Mouse (Mus musculus) gastrocnemius, adult 18-20 months (tissue): Measurements from ENCODE around the gene Dlst. TPM values are rescaled to one million over a fixed set of nuclear protein-coding genes. Genes with fewer than 3 reads are reported as not detected.

ENCODE experiments used
- DNase-seq: peaks from one replicate; pipeline ENCODE4 v3.0.0; 2021; ENCODE audit warnings: low spot score
- total RNA-seq, 2 experiments: library from RNA; stranded (reverse); gene quantifications; 2 replicates each; pipeline ENCODE4 v1.2.3; 2021

The Dlst gene
- total RNA-seq, 2 experiments from 2014 or later, result 263 to 288 TPM

DNA sequence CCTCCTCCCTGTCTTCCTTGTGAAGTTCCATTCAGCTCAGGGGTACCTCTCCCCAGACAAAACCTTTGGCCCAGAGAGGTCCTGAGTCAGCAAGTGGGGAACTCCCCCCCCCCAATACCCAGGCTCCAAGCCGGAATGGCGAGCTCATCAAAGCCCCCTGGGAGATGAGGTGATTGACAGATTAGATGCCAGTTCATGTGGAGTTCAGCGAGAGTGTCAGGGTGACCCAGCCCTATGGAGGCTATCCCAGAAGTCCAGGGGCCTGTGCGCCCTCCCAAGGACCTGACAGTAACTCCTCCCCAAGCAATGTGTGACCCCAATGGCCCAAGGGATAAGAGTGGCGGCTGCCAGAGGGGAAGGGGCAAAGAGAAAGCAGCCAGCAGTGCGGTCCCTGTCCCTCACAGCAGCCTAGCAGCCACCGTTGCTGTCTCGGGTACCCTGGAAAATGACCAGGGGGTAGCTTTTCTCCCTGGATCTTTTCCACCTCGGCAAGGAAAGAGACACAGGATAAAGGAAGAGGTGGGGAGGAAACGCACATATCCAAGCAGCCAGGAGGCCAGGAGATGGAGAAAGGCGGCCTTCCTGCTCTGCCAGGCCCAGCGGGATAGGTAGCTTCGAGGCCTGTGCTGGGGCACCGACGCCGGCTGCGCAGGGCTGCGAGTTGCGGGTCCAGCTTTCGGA, 39.8 kb downstream of the Dlst start:
- no peak for DNase-seq

DNA sequence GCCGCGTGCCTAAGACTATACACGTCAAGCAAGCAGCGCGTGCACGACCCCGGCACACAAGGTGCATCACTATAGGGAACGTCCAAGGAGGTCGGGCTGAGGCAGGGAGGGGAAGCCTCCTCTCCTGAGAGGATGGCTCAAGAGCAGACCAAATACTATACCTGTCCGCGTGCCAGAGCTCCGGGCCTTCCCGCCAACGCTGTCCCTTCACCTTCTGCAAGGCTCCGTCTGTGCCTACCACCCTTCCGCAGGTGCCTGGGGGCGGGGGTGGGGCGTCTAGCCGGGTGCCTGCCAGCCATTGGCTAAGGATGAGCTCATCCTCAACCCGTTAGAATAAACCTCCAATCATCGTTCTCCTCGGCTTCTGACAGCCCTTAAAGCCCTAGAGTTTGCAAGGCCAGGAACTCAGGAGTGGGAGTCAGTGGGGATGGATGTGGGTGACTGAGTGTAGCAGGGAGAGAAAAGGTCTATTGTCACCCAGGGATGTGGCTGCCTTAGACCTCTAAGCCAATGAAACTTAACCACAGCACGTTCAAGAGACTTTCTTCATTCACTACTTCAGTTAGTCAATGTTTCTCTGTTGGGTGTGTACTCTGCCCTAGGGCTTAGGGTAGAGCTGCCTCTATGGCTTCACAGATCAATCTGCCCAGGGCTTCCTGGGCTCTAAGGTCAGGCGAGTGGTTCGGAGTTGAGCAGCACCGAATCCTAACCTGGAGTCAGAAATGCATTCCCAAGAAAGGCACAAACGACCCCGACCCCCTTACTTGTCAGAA, 40.6 kb downstream of the Dlst start, which contains the start of gene Rps6kl1:
Gene Rps6kl1, minus strand, starts transcription at position 263 of the 773 bp plus-strand sequence.
- DNase-seq, result no peak

DNA sequence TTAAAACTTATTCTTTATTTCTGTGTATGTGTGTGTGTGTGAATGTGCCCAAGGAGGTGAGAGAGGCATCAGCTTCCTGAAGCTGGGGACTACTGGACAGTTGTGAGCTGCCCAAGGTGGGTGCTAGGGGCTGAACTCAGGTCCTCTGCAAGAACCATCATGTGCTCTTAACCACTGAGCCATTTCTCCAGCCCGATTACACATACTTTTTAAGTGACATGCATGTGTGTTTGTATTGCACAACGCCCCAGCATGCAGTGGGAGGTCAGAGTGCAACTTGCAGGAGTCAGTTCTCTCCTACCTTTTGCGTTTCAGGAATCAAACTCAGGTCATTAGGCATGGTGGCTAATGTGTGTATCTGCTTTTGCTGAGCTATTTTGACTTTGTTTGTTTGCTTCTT, 42.4 kb downstream of the Dlst start:
- DNase-seq, result no peak

DNA sequence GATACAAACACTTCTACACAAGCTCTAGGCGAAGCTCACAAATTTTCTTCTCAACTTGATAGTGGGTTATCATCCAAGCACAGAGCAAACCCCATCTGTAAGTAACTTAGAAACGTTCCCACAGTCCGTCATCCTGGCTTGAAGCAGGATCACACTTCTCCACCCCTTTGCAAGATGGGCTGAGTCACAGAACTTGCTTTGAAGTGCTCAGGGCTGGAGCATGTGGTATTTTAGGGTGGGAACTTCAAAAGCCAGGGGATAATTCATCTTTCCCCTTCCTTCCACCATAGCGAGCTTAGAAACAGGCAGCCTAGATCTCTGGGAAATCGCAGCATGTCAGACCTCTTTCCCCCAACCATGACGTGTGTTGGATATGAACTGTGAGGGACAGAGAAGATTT, 45.7 kb downstream of the Dlst start:
- DNase-seq, result no peak

DNA sequence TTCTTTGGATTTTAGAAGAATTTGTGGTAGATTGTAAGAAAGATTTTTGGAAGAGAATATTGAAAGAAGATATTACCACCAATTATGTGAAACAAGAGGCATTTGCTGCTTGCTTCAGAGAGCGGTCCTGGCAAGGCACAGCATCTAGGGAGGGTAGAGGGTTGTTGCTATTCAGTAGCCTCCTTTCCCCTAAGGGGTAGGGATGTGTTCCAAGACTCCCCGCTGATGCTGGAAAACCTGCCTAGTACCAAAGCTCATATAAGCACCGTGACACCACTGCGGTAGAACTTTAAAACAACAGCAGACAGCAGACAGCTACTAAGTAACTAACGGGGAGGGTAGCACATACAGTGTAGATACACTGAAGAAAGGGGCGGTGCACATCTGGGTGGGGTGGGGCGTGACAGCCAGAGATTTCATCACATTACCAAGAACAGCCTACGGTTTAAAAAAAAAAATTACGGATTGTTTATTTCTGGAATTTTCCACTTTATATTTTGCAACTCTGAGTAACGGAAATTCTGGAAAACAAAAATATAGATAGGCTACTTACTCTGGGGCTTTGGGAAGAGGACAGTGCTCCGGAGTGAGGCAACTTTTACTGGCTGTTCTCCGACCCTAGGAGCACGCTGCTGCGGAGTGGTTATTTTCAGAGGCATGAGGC, 47.3 kb downstream of the Dlst start:
- no peak for DNase-seq

DNA sequence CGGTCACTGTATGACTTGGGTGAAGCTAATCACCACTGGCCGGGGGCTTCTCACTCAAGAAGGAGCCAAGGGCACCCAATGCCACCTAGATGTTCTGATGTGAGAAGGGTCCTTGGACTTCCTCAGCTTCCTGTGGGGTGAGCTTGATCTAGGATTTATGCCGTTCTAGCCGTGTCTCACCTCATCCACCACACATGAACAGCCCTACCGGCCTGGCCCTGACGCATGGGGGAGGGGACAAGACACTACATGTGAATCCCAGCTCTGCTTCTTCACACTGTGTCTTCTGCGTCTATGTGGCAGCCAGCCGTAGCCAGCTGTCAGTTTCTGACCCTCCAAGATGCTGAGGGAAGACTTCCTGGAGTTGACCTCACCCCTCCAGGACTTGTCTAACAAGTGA, 48.2 kb downstream of the Dlst start:
- DNase-seq, result no peak

DNA sequence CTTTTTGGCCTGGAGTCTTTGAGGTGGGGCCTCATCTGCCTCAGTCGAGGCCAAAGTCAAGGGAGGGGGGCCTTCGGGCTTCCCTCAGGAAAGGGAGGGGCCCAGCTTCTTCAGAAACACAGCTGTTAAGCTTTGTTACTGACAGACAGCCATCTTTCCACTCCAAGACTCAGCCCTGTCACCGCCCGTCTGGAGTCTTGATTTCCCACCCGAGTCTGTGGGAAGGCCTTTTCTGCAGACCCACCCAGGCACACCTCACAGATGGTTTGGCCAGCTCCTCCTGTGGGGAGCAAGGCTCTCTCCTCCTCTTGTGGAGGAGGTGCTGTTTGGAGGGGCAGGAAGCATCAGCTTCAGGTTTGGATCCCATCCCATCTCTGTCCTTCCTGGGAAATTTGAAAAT, 49.0 kb downstream of the Dlst start:
- peak; percentile 57 for DNase-seq

DNA sequence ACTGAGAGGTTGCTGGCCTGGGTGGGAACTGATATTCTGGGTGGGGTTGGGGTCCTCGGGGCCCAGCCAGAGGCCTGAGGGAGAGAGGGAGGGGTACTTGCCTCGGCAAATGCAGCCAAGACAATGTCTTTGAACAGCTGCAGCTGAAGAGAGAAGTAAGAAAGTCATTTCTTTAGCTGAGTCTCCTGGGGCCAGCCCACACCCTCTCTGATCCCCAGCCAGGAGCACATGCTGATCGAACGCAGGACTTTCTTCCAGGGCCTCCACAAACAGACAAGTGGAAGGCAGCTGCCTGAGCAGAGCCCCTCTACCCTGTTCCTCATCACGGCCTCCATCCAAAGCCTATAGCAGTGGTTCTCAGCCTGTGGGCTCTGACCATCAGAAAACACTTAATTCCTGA, 54.4 kb downstream of the Dlst start:
- peak; percentile 79 for DNase-seq

DNA sequence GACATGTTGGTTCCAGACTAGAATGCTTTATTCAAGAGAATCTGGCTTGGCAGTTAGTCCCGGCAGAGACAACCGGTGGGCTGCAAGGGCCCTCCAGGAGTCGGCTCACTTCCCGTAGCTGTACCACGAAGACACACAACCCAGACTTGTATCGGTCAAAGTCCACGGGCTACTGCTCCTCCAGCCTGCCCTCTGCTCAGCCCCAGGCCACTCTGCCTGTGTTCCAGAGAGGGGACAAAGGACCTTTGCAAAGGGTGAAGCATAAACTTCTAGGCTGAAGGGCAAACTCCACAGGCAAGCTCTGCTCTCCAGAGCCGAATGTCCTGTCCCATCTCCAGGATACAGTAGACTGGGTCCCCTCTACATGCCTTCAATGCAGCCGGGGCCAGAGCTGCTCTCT, 56.0 kb downstream of the Dlst start:
- no peak for DNase-seq

DNA sequence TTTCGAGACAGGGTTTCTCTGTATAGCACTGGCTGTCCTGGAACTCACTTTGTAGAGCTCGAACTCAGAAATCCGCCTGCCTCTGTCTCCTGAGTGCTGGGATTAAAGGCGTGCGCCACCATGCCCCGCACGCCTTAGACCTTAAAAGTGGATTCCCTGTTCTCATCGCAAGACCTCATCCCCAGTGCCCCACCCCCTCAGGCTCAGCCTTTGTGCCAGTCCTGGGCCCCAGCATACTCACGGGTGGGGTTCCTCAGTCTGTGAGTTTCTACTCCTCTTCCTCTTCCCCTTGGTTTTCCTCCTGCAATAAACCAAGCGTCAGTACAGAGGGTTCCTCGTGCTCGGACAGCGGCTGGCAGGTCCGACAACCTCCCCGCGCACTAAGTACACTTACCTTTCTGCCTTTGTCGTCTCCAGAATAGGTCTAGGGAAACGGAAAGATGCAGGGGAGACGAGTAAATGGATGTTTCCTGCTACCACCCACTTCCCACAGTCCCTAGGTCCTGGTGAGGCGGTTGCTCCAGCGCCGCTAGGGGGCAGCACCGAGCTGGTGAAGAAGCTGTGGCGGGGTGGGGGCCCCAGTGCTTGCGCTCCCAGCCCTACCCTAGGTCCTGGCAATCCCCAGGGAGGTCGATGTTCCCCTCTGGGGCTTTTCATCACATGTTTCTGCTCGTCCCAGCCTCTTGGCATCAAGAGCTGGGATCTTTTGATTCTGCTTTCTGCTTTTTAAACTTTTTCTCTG, 58.7 kb downstream of the Dlst start:
- peak; percentile 88 for DNase-seq

DNA sequence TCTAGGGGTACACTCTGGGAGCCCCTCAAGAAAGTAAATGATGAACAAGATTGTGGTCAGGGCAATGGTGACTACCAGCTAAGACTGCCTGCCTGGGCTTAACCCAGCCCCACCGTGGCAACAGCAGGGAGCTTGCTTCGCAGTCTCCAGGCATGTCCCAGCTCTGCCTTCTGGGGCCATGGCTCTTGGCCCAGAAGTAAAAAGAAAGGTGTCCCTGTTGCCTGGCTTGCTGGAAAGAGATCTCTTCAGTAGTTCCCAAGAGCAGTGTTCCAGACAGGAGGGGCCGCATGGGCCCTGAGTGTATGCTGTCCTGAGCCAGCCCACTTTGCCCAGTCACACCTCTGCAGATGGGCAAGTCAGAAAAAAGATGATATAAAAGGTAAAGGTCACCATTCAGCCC, 59.2 kb downstream of the Dlst start:
- DNase-seq, result no peak

DNA sequence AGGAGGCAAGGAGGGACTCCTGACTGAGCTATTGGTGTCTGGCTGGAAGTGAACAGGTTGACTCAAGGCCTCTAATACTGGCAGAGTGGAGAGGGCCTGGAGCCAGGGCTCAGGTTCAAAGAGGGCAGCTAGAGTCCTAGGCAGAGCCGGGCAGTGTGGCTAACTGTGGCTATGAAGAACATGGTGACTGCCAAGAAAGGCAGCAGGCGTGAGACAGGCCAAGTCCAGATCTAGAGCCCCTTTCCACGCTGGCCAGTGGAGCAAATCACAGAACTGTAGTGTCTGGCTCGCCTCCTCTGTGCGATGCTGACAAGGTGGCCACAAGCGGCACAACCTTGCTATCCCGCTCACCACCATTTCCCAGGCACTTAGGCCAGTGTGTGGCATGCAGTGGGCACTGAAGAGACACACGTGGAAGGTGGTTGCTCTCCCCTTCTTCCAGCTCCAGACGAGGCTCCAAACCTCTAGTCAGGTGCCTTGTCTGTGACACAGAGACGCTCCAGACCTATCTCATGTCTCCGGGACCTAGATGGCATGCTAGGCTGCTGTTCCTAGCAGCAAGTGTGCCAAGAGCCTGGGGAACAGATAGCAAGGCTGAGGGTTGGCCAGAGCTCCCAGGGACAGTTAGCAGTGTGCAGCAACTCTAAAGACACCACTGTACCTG, 59.8 kb downstream of the Dlst start:
- peak; percentile 81 for DNase-seq

DNA sequence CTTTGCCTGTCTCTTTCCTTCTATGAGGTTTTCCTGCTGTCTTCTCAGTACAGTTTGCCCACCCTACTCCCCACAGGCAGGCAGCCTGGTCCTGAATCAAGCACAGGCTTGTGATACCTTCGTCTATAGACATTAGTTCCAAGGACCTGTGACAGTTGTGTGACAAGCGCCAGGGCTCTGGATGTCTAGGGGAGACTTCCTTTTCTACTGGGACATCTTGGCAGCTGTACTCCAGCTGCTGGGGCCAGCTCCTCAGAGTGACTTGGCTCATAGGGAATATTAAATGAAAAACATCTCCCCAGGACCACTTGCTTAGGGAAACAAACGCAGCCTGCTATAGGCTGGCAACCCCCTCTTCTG, 60.3 kb downstream of the Dlst start:
- no peak for DNase-seq

- DNase-seq, result peak; percentile 59
Observed at GRCm38 (mm10) chr12:85174016-85174415, 63.4 kb downstream of the Dlst start.

- DNase-seq, result no peak
Observed at GRCm38 (mm10) chr12:85175087-85175675, 64.5 kb downstream of the Dlst start.

- no peak for DNase-seq
Observed at GRCm38 (mm10) chr12:85175926-85176845, 65.6 kb downstream of the Dlst start.

- DNase-seq, result no peak
Observed at GRCm38 (mm10) chr12:85176846-85177523, 66.4 kb downstream of the Dlst start.

GRCm38 (mm10) chr12:85177740-85178239, 67.2 kb downstream of the Dlst start, which contains the start of gene Pgf:
TSS of gene Pgf (minus strand) at chr12:85177790.
- DNase-seq, result no peak

DNA sequence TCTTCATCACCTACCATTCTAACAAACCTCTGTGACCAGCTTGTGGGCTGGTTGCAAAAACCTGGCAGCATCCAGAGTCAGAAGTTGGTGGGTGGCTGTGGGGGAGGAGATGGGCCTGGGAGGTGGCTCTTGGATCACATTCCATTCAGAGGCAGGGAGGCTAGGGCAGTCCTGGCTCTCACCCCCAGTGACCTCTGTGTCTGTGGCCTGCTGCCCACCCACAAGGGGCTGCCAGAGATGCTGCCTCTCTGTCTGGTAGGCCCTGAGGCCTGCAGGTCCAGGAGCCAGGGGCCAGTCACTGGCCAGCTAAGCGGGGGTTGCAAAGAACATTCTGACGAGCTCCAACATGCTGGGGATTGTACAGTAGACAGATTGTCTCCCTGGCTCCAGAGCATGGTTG, 67.7 kb downstream of the Dlst start:
- DNase-seq, result no peak
